Mouse (Mus musculus): ENCODE measurements at regions not wholly inside any gene's neighbourhood (a gene's known extent, or its start where the extent isn't known, plus 50 kb on each side); places are given as distances from the start of the nearest gene placed in this dataset.
"Not testable (repeated sequence)": the region's sequence is repeated elsewhere in the genome, so short reads cannot be mapped to it uniquely, and the experiment has no call there.

DNA sequence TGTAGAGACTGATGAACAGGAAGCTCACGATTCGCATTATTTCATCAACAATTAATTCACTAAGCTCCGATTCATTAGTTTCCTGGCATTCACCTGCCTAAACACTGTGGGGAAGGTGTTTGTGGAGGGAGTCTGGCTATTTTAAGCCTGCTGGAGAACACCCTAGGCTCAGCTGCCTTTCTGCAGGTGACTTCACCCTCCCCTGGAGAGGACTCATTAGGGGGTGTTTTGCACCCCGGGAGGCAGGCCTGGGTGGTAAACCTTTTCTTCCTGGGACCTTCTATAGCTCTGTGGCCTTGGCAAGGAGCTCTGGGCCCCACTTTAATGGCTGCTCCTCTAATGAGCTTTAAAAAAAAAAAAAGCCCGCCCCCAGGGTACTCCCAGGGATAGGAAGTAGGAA, 55.4 kb upstream of the Bnc1 start:
- peak; percentile 68 for DNase-seq

DNA sequence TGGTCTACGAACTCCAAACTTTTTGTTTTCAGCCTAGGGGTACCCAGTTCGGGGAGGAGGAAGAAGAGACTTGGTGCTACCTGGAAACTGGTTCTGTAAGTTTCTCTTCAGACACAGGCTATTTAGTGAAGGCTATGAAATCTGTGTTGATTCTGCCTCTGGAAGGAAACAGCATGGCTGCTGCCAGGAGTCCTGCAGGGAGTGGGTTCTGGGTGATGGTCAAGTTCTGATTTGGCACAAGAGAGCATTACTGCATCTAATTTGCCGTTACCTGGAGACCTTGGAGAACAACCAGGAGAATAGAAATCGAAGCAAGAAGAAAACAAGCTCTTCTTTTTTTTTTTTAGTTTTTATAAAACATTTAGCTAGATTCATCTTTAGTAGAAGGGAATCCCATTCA, 61.3 kb upstream of the Bnc1 start:
- peak; percentile 60 for DNase-seq

DNA sequence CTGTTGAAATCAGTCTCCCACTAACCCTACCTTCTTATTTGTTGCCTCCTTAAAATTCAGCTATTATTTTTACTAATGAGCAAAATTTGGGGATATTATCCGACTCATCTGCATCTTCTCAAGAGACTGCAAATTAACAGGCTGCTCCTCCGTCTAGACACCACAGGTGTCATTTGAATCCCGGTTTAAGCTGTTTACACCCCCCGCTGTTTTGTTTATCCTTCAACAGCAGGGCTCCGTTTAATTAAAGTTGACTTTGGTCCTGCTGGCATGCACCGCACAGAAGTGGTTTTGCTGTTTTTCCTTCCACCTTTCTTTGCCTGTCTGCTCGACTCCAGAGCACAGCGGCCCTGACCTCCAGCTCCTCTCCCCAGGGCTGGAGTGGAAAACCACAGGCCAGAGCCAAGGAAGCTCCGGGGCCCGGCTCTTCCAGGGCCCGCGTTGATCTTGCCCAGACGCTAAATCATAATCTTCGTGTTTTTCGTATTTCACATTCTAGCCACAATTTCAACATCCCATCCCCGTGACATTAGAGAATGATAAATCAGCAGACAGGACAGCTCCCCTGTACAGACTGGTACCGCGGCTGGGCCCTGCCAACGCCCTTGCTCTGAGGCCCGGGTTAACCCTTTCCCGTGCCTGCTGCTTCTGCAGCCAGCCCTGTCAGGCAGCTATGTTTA, 64.6 kb upstream of the Bnc1 start:
- DNase-seq, result peak; percentile 86

DNA sequence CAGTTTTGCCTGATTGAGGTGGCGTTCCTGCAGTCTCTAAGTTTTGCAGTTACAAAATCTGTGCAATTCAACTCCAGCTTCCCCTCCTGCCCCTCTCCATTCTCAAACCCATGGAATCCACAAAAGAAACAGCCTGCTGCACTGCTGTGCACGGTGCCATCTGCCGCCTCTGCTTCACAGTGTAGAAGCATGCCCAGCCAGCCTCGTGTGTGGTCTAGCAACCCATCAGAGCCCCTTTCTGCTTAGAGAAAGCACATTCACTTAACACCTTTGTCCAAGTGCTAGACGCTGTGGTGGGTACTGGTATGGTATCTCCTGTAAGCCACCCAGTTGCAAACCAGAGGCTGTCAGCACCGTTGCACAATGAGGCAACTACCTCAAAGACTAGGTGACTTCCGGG, 71.3 kb upstream of the Bnc1 start:
- DNase-seq, result no peak

DNA sequence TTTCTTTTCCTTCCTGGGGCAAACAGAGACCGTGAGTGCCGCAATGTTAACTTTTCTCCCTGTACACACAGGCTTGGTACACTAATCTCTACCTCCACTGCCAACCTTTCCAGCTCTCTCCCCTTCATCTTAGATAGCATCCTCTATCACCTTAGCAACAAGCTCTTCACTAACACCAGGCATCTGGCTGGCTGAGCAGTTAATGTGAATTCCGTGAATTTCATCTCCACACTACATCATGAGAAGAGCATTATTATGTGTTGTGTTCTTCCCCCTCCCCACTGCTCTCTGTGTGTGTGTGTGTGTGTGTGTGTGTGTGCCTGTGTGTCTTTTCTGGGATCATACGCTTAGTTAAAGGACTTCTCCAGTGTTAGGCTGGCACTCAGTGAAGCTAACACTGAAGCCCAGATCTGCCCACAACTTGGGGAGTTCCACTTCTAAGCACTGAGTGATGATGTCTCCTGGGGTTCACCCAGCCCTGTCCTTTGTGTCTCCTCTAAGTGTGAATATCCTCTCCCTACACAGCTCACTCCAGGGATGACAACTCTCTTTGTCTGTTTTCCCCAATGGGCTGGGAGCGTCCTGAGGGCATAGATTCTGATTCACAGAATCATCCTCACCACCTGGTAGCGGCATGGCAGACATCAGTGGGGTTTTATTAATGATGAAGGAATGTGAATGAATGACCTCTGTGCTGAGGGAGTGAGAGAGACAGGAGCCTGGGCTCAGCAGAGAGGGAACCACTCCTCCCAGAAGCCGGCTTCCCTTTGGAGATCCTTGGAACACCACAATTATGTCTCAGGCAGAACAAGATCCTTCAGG, 77.7 kb upstream of the Bnc1 start:
- no peak for DNase-seq

DNA sequence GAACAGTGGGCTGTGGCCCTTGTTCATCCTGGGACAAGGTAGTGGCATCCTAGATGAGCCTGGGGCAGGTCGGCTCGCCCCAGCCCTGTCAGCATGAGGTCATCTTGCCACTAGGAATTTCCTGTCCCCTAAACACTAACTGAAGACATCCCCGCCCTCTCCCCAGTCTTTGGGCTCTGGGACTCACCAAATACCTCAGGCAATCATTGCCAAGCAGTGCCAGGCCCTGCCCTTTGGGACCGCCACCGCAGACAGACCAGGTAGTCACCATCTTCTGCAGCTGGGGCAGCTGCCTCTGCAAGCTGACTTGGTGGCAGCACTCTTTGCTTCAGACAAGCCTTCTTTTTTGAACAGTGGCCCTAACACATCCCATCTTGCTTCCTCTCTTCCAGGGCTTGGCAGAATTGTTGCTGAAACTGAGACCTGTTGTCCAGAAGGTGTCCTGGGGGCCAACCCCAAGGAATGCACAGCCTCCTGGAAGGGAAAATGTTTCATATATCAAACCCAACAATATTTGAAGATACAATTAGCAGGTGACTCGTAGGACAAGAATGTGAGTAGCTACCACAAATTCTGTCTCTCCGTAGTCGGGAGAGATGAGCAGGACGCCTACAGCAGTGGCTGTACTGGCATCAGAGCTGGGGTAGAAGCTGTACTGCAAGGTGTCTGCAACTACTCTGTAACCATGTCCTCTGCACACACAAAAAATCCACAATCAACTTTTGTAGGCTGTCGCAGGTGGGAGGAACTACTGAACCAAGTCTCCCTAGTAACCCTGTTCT, 79.0 kb upstream of the Bnc1 start:
- DNase-seq, result no peak

DNA sequence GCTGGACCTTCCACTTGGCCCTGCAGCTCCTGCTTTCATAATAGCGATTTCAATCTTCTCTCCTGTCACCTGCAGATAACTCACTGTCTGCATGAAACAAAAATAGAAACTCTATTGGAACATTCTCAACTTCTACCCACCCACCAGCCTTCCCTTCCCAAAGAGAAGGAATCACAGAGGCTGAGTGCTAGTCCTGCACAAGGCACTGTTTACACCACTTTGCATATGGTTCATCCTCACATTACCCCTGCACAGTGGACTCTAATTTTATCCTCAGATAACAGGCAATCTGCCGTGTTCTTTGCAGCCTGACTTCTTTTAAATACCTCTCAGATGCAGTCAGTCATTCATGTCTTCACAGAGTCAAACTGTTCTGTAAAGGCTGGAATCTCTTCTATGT, 83.3 kb upstream of the Bnc1 start:
- DNase-seq, result peak; percentile 34

DNA sequence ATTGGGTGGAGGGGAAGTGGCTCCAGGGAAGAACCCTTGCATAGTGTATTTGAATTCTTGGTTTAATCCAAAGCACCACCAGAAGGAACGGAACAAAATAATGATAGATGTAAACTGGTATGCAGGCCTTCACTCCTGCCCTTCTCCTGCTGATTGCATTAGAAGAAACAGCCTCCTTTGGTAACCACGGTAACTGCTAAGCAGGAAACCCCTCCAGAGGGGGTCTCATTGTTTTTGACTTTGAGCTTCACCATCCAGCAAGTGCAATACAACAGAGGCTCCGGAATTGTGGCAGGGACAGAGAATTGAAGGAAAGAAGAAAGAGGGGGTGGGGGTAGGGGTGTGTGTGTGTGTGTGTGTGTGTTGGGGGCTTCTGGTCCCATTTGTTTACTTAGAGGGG, 89.8 kb upstream of the Bnc1 start:
- DNase-seq, result peak; percentile 27

DNA sequence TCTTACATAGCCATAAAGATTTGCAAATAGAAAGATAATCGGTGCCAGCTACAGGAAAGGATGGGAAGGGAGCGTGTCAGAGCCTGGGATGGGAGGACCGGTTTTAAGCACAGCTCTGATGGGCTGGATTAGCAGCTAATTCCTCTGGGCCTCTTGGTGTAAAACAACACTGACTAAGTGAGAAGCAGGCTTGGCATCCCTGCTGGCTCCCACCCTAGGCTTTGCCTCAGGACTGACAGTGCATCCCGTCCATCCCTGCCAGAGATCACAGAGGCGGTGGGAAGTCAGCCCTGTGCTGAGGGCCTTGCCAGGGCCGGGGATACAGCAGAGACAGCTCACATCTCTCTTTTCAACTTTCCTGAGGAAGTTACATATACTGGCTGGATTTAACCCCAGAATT, 90.8 kb upstream of the Sh3gl3 start:
- peak; percentile 88 for DNase-seq

DNA sequence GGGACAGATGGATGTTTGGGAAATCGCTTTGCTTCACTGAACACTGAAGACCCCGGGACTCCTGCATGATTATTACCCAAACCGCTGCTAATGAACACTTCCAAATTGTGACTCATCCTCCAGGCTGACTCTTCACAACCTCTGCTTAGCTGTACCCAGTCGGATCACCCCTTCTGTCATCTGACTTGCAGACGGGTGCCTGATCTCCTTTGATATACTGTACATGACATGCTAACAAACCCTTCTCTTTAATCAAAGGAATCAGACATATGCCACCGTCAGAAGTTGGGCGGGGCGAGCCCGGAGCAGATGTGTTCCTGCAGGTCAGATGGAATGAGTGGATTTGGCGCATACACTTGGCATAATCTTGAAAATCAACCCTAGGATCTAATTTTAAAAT, 89.2 kb upstream of the Sh3gl3 start:
- peak; percentile 81 for DNase-seq

DNA sequence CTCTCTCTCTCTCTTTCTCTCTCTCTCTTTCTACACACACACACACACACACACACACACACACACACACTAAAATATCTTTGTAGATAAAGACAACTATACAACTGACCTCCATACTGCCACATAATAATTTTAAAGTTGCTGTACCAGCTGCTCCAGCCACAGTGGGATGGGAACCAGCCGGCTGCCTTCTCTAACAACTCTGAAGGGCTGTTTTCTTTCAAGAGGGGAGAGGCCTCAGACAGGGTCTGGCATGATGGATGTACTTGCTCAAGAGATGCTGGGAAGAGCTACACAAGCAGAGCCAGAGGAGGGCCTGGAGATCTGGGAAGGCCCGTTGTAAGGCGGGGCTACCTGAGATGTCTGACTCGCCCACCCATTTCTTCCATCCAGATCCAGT, 88.4 kb upstream of the Sh3gl3 start:
- DNase-seq, result peak; percentile 74

DNA sequence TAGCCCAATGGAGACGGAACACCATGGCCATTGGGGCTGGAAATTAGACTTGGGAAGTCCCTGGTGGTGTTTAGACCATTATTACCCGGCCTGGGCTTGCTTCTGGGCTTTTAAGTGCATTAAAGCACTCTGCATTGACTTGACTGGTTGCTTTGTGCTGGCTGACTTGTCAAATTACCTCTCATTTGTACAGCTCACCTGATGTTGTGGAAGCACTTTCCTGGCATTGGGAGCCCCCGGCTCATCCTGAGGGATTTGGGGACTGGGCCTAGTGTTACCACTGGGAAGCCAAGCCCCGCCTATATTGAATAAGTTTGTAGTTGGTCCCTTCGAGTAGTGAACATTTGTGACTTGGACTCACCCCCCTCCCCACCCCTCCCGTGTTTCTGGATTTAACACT, 75.5 kb upstream of the Sh3gl3 start:
- peak; percentile 77 for DNase-seq

DNA sequence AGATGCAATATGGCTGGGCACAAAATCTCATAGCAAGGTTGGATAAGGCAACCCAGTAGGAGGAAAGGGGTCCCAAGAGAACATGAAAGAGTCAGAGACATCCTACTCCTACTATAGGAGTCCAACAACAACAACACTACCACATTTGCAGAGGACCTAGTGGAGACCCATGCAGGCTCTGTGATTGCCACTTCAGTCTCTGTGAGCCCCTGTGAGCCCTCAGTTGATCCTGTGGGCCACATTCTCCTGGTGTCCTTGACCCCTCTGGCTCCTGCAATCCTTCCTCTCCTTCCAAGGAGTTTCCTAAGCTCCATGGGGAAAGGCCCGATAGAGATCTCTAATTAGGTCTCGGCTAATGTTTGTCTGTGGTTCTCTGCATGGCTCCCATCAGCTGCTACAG, 72.3 kb upstream of the Sh3gl3 start:
- peak; percentile 66 for DNase-seq

DNA sequence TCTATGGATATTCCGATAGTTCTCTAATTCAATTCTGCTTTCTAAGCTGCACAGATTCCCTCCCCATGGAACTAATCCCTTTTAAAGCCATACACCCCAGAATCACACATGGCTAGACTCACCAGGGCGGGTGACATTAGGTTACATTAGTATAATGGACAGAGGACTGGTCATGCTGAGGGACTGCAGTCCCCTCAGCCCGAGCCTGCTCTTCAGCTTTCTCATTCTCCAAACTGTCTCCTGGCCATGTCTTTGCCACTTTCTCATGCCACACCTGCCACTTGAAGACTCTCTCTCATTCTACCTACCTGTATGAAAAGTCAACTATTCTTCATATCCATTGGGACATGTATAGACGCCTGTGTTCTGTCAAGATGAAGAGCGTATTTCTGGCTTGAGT, 68.0 kb upstream of the Sh3gl3 start:
- peak; percentile 74 for DNase-seq

DNA sequence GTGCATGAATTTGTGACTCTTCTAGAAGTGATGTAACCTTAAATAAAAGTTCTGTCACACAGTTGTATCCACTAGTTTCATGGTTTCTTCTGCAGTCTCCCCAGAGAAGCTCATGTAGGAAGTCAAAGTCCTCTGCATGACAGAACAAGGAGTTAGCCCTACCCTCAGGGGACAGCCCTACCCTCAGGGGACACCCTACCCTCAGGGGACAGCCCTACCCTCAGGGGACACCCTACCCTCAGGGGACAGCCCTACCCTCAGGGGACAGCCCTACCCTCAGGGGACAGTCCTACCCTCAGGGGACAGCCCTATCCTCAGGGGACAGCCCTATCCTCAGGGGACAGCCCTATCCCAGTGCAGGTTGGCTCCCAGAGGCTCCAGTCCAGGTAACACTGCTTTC, 64.5 kb upstream of the Sh3gl3 start:
- DNase-seq, result not testable (repeated sequence)

DNA sequence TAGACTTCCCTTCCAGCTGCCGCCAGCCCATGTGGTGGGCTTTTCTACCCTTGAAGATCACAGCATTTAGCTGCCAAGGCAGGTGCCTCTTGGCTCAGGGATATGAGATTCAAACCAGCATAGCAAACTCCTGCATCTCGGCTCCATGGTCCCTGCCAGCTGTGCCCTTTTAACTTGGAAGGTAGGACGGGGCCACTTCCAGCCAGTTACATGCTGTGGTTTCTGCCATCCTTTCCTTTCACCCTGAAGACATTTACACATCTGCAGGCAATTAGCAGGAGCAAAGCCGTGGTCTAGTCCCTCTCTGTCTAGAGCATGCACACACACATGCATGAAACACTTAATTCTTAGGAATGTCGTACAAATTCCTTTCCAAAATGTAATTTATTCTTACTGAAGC, 64.1 kb upstream of the Sh3gl3 start:
- peak; percentile 71 for DNase-seq

DNA sequence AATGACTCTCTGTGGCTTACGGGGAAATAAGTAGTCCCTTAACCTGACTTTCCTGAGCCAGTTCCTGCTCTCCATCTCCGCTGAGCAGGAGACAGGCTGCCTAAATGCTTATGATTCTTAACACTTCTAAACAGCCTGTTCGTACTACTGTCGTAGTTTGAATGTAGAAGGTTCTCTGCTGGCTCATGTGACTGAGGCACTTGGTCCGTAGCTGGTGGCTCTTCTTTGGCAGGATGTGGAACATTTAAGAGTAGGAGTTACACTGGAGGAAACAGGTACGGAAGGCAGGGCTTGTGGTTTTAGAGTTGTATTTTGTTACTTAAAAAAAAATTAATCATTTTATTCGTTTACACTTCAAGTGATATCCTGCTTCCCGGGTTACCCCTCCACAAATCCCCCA, 63.7 kb upstream of the Sh3gl3 start:
- DNase-seq, result peak; percentile 45

DNA sequence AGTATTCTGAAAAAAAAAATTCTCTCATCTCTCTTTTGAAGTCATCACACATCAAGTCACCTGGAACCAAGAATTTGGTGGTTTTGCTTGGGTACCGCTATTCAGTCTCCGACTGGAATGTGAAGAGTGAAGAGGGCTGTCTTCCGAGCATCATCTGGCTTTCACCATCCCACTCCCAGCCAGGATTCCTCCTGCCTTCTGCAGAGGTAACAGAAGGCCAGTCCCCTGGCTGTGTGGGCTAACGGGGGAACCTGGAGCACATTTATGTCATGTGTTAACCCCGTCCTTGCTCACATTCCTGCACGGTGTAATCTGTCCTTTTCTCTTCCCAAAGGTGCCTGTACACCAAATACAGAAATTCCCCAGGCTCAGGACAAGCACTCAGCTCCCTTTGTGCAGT, 61.6 kb upstream of the Sh3gl3 start:
- DNase-seq, result peak; percentile 62

DNA sequence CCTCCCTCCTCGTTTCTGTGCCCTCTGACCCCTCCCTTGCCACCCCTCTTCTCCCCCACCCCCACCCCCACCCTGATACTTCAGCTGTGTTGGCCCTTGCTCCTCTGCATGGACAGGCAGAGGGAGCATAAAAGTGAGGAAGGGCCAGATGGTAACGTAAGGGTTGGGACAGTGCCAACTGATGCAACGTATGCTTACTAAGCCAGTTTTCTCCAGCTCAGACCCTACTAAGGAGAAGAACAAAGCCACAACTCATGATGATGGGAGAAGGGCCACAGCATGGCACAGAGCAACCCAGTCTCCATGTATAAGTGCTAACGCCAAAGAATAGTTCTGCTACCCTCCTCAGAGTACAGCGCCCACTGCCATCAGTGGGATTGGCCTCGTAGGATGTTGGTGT, 58.0 kb upstream of the Sh3gl3 start:
- peak; percentile 67 for DNase-seq

DNA sequence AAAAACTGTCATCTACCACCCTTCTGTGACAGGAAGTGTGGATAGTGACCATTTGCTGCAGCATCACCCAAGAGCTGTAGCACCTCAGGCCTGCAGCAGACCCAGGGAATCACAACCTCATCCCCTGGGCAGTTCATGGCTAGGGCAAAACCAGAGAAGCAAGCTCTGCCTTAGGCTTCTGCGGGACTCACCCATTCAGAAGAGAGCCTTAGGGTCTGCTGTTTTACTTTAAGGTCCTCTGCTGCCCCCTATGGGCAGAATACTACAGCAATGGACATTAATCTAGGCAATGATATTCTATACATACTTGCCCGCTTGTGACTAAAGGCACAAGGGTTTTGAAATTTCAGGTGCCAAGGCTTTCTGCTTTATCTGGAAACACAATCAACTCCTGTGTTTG, 54.4 kb upstream of the Sh3gl3 start:
- DNase-seq, result peak; percentile 87

DNA sequence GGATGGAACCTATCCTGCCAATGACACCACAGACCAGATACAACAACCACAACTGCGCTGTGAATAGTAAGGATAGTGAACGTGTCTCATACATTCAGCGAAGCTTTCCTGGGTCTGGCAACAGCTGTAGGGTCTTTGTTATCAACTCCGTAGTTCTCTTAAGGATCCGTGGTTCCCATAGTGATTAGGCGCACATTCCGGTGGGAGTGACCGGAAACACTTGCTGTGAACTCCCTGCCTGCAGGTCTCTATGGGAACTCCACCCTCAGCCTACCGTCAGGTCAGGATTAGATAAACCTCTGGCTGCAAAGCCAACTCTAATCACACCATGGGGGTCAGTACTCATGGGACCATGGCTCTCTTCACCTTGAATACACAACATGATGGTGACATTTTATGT, 53.8 kb upstream of the Sh3gl3 start:
- peak; percentile 69 for DNase-seq

DNA sequence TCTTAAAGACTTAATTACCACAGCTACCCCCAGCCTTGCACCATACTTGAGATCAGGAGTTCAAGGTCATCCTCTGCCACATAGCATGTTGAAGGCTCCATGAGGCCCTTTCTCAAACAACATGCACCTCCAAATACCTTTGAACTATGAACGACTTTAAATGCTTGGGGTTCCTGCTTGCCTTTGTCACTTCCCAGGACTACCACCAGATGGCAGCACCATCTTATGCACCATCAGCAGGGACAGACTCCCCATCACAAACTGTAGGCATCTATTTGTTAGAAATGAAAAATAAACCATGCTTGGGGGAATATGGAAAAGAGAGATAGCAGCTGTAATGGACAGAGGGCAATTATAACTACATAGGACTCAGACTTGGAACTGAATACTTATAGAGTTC, 51.9 kb upstream of the Sh3gl3 start:
- DNase-seq, result peak; percentile 92
